Mouse (Mus musculus) hindbrain, embryonic 14.5 days (tissue): ENCODE data around the gene Tefm. TPM values are rescaled to one million over a fixed set of nuclear protein-coding genes. Genes with fewer than 3 reads are reported as not detected.
A peak's percentile ranks its signal among the peaks of the same experiment; 100 is the strongest.

Source experiments
- ATAC-seq: fragments of 200-750 bp; cut with Nextera tagmentation; 2 replicates; pipeline ENCODE4 v1.8.0; 2017; ENCODE audit warnings: moderate number of reproducible peaks, mild to moderate bottlenecking, moderate TSS enrichment, moderate library complexity; ENCODE audit not compliant: low FRiP score
- DNase-seq: peaks from one replicate; pipeline ENCODE4 v3.0.0-alpha.2; 2015; ENCODE audit warnings: low spot score
- H3K27ac ChIP-seq: fragments of 300-500 bp; sonication (generic); 2 replicates; pipeline ENCODE4 v1.5.1; 2014; ENCODE audit warnings: mild to moderate bottlenecking, moderate library complexity
- H3K27me3 ChIP-seq: fragments of 300-500 bp; sonication (generic); 2 replicates; pipeline ENCODE4 v1.6.1; 2014; ENCODE audit warnings: mild to moderate bottlenecking, low read length, mixed read lengths; ENCODE audit not compliant: control insufficient read depth, insufficient read depth
- H3K36me3 ChIP-seq: fragments of 300-500 bp; sonication (generic); replicated peaks from 2 replicates; pipeline ENCODE4 v1.6.1; 2014; ENCODE audit not compliant: control insufficient read depth, insufficient read depth
- H3K4me1 ChIP-seq: fragments of 300-500 bp; sonication (generic); replicated peaks from 2 replicates; pipeline ENCODE4 v1.6.1; 2014; ENCODE audit warnings: antibody characterized with exemption, low read length, mixed read lengths; ENCODE audit not compliant: control insufficient read depth, insufficient read depth
- H3K4me2 ChIP-seq: fragments of 300-500 bp; sonication (generic); replicated peaks from 2 replicates; pipeline ENCODE4 v1.6.1; 2014; ENCODE audit warnings: mild to moderate bottlenecking, moderate library complexity
- H3K4me3 ChIP-seq: fragments of 300-500 bp; sonication (generic); replicated peaks from 2 replicates; pipeline ENCODE4 v1.5.1; 2014; ENCODE audit warnings: mild to moderate bottlenecking, low read length
- H3K9ac ChIP-seq: fragments of 300-500 bp; sonication (generic); 2 replicates; pipeline ENCODE4 v1.6.1; 2014
- H3K9me3 ChIP-seq: fragments of 300-500 bp; sonication (generic); 2 replicates; pipeline ENCODE4 v1.6.1; 2016; ENCODE audit warnings: low read length; ENCODE audit not compliant: control insufficient read depth
- WGBS: fragments of 180-500 bp; shearing (Covaris S2); extraction: QIAGEN DNeasy Blood & Tissue Kit; methylation state at CpG from one replicate; pipeline ENCODE4 v1.1.7; 2014; 5-methylcytosine and 5-hydroxymethylcytosine counted together
- polyA plus RNA-seq: library from polyadenylated mRNA; unstranded; fragments of >200 nt; fragmentation: Nextera tagmentation; extraction: Ambion mirVana; gene quantifications from 2 replicates; pipeline ENCODE4 v1.2.1, GENCODE M21; 2014

Gene Tefm
- polyA plus RNA-seq, 1 experiment from 2014 or later, result 24.3 TPM

GRCm38 (mm10) chr11:80135954-80136683 is 5.9 kb downstream of the Tefm start:
- Histone ChIP-seq H3K4me1 (peaks cover 3% of the 10 kb centered on the region; the same call in 1 of the 2 replicates), H3K36me3 (peaks cover 51% of the 10 kb centered on the region), H3K27ac (no peak overlapping the region), H3K9ac (no peak overlapping the region), H3K4me3 (no peak overlapping the region), H3K4me2 (no peak overlapping the region), H3K27me3 (no peaks in the 10 kb centered on the region), H3K9me3 (no peaks in the 10 kb centered on the region)
- no peak for DNase-seq
- ATAC-seq, result no peak
- 89% methylated on average over 11 of the region's 11 CpGs for WGBS

GRCm38 (mm10) chr11:80134744-80135143 is 7.2 kb downstream of the Tefm start:
- no peak overlapping the region for H3K4me2 ChIP-seq
- H3K27ac ChIP-seq, result no peak overlapping the region
- 81% methylated on average over 4 of the region's 4 CpGs for WGBS
- no peak overlapping the region for H3K9ac ChIP-seq
- H3K9me3 ChIP-seq, result no peaks in the 10 kb centered on the region
- no peaks in the 10 kb centered on the region for H3K4me1 ChIP-seq
- no peak overlapping the region for H3K4me3 ChIP-seq
- no peak for ATAC-seq
- no peaks in the 10 kb centered on the region for H3K27me3 ChIP-seq
- DNase-seq, result no peak
- peaks cover 51% of the 10 kb centered on the region for H3K36me3 ChIP-seq

GRCm38 (mm10) chr11:80132050-80132449 is 9.9 kb downstream of the Tefm start:
- ATAC-seq (no peak), DNase-seq (no peak)
- no peaks in the 10 kb centered on the region for H3K9me3 ChIP-seq
- no peak overlapping the region for H3K9ac ChIP-seq
- H3K4me1 ChIP-seq, result no peaks in the 10 kb centered on the region
- H3K27me3 ChIP-seq, result no peaks in the 10 kb centered on the region
- peaks cover 53% of the 10 kb centered on the region for H3K36me3 ChIP-seq
- H3K27ac ChIP-seq, result no peak overlapping the region
- H3K4me3 ChIP-seq, result no peak overlapping the region
- WGBS, result 83% methylated on average over 1 of the region's 1 CpGs
- no peak overlapping the region for H3K4me2 ChIP-seq

- WGBS, result 91% methylated on average over 1 of the region's 1 CpGs
- H3K36me3 ChIP-seq, result peaks cover 63% of the 10 kb centered on the region
Measured at GRCm38 (mm10) chr11:80116411-80116810, 25.6 kb downstream of the Tefm start.

GRCm38 (mm10) chr11:80104407-80104806 is 37.6 kb downstream of the Tefm start:
- Histone ChIP-seq H3K4me2 (no peak overlapping the region), H3K27me3 (no peaks in the 10 kb centered on the region), H3K9me3 (no peaks in the 10 kb centered on the region), H3K36me3 (peaks cover 66% of the 10 kb centered on the region), H3K27ac (no peak overlapping the region), H3K4me3 (no peak overlapping the region), H3K4me1 (no peaks in the 10 kb centered on the region), H3K9ac (no peak overlapping the region)
- 95% methylated on average over 1 of the region's 1 CpGs for WGBS
- DNase-seq (no peak), ATAC-seq (no peak)

More at GRCm38 (mm10) chr11:80116411-80116810, 25.6 kb downstream of the Tefm start:
- Histone ChIP-seq H3K4me3 (no peak overlapping the region), H3K9ac (no peak overlapping the region), H3K4me1 (no peaks in the 10 kb centered on the region), H3K27me3 (no peaks in the 10 kb centered on the region), H3K4me2 (no peak overlapping the region), H3K27ac (no peak overlapping the region), H3K9me3 (no peaks in the 10 kb centered on the region)
- DNase-seq (no peak), ATAC-seq (no peak)

GRCm38 (mm10) chr11:80101298-80101697 is 40.7 kb downstream of the Tefm start:
- Histone ChIP-seq H3K9me3 (no peaks in the 10 kb centered on the region), H3K27me3 (no peaks in the 10 kb centered on the region), H3K9ac (no peak overlapping the region), H3K36me3 (peaks cover 61% of the 10 kb centered on the region), H3K4me1 (no peaks in the 10 kb centered on the region), H3K4me2 (no peak overlapping the region), H3K4me3 (no peak overlapping the region), H3K27ac (no peak overlapping the region)
- no peak for DNase-seq
- ATAC-seq, result no peak
- WGBS, result 96% methylated on average over 6 of the region's 6 CpGs

- Histone ChIP-seq H3K4me2 (no peak overlapping the region), H3K9me3 (no peaks in the 10 kb centered on the region), H3K36me3 (peaks cover 52% of the 10 kb centered on the region), H3K4me1 (no peaks in the 10 kb centered on the region), H3K4me3 (no peak overlapping the region), H3K9ac (no peak overlapping the region), H3K27me3 (no peaks in the 10 kb centered on the region), H3K27ac (no peak overlapping the region)
- no peak for ATAC-seq
- no peak for DNase-seq
- 95% methylated on average over 3 of the region's 3 CpGs for WGBS
Measured at GRCm38 (mm10) chr11:80098444-80099056, 43.4 kb downstream of the Tefm start.

GRCm38 (mm10) chr11:80090555-80091164 is 51.3 kb downstream of the Tefm start:
- ATAC-seq, result no peak
- peak overlapping the region; percentile 86; the same call in 1 of the 2 replicates for H3K4me3 ChIP-seq

GRCm38 (mm10) chr11:80089817-80090214 is 52.2 kb downstream of the Tefm start:
- H3K27me3 ChIP-seq, result no peaks in the 10 kb centered on the region
- peaks cover 10% of the 10 kb centered on the region; the same call in 1 of the 2 replicates for H3K4me1 ChIP-seq
- DNase-seq (no peak), ATAC-seq (0 out of 2 replicates have a peak, but pooled peaks have one; percentile 8)
- 2% methylated on average over 14 of the region's 14 CpGs for WGBS
- H3K4me3 ChIP-seq, result peak overlapping the region; percentile 86
- no peak overlapping the region for H3K27ac ChIP-seq
- H3K36me3 ChIP-seq, result 0 out of 2 replicates have a peak, but pooled peaks cover 7% of the 10 kb centered on the region
- H3K9ac ChIP-seq, result peak overlapping the region; percentile 79
- H3K4me2 ChIP-seq, result peak overlapping the region; percentile 60
- H3K9me3 ChIP-seq, result no peaks in the 10 kb centered on the region

More at GRCm38 (mm10) chr11:80090555-80091164, 51.3 kb downstream of the Tefm start:
- H3K4me1 ChIP-seq, result peaks cover 10% of the 10 kb centered on the region; the same call in 1 of the 2 replicates
- no peak for DNase-seq
- H3K27ac ChIP-seq, result no peak overlapping the region
- 60% methylated on average over 3 of the region's 3 CpGs for WGBS
- H3K36me3 ChIP-seq, result peaks cover 9% of the 10 kb centered on the region; the same call in 1 of the 2 replicates
- peak overlapping the region; percentile 60 for H3K4me2 ChIP-seq
- H3K9ac ChIP-seq, result no peak overlapping the region
- H3K27me3 ChIP-seq, result no peaks in the 10 kb centered on the region
- no peaks in the 10 kb centered on the region for H3K9me3 ChIP-seq
